Mouse (Mus musculus): Measurements from ENCODE around the gene Cdc42ep5. TPM values are rescaled to one million over a fixed set of nuclear protein-coding genes. Genes with fewer than 3 reads are reported as not detected.

Cdc42ep5 gene
- polyA plus RNA-seq, 1 experiment from 2014 or later = 16.2 TPM

GRCm38 (mm10) chr7:4119976-4120921 is 44.4 kb downstream of the Cdc42ep5 start:
- Histone ChIP-seq H3K4me1 (replicated peaks; ENCODE audit: control insufficient read depth, insufficient read depth, low read length) (peaks cover 32% of the 10 kb centered on the region), H3K4me2 (ENCODE audit: low read depth, low read length, severe bottlenecking) (peak overlapping the region; percentile 67), H3K36me3 (ENCODE audit: control insufficient read depth, insufficient read depth, low read length) (no peaks in the 10 kb centered on the region), H3K4me3 (ENCODE audit: low read depth, low read length) (peak overlapping the region; percentile 81), H3K9me3 (ENCODE audit: control insufficient read depth, low read length) (no peaks in the 10 kb centered on the region), H3K9ac (ENCODE audit: low read length) (peak overlapping the region; percentile 90), H3K27me3 (ENCODE audit: control insufficient read depth, insufficient read depth, low read length) (no peaks in the 10 kb centered on the region), H3K27ac (ENCODE audit: low read depth, low read length) (peak overlapping the region; percentile 94)
- WGBS = 12% methylated on average over 18 of the region's 19 CpGs
- peak; percentile 10 for ATAC-seq (replicated peaks; ENCODE audit: low FRiP score)
- DNase-seq (ENCODE audit: low spot score) = peak; percentile 72

DNA sequence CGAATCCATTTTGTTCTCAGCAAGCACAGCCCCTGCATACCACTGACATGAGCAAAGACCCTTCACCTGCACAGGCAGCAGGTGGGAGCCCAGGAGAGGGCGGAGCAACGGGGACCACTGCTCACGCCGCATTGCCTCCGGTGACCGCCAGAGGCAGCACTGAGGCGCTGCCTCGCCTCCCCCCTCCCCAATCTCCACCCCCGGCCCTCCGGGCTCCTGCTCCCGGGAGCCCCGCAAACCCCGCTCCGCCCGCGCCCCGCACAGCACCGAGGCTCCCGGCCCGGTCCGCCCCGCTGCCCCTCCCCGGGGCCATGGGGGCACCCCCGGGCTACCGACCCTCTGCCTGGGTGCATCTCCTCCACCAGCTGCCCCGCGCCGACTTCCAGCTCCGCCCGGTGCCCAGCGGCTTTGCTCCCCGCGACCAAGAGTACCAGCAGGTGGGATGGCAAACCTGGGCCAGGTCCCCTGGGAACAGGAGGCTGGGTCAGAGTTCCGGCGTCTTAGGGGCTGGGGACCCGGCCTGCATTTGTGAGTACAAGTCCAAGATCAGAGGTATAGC is 45.2 kb downstream of the Cdc42ep5 start, which contains the start of gene Ttyh1:
Ttyh1 (plus strand) TSS at position 65 of the 559 bp plus-strand sequence.
- peaks cover 26% of the 10 kb centered on the region for H3K4me1 ChIP-seq (replicated peaks; ENCODE audit: control insufficient read depth, insufficient read depth, low read length)

GRCm38 (mm10) chr7:4117050-4117814 is 47.4 kb downstream of the Cdc42ep5 start:
- Histone ChIP-seq H3K4me2 (ENCODE audit: low read depth, low read length, severe bottlenecking) (no peak overlapping the region), H3K9ac (ENCODE audit: low read length) (no peak overlapping the region), H3K9me3 (ENCODE audit: control insufficient read depth, low read length) (no peaks in the 10 kb centered on the region), H3K4me1 (replicated peaks; ENCODE audit: control insufficient read depth, insufficient read depth, low read length) (peaks cover 15% of the 10 kb centered on the region), H3K27ac (ENCODE audit: low read depth, low read length) (no peak overlapping the region), H3K27me3 (ENCODE audit: control insufficient read depth, insufficient read depth, low read length) (no peaks in the 10 kb centered on the region), H3K4me3 (ENCODE audit: low read depth, low read length) (no peak overlapping the region), H3K36me3 (ENCODE audit: control insufficient read depth, insufficient read depth, low read length) (no peaks in the 10 kb centered on the region)
- WGBS = 74% methylated on average over 8 of the region's 8 CpGs
- no peak for ATAC-seq (replicated peaks; ENCODE audit: low FRiP score)
- DNase-seq (ENCODE audit: low spot score) = no peak

More for the DNA sequence above, 45.2 kb downstream of the Cdc42ep5 start, which contains the start of gene Ttyh1:
- H3K36me3 ChIP-seq (ENCODE audit: control insufficient read depth, insufficient read depth, low read length) = no peaks in the 10 kb centered on the region
- H3K9ac ChIP-seq (ENCODE audit: low read length) = peak within 1 kb of the TSS; percentile 90
- no peaks in the 10 kb centered on the region for H3K27me3 ChIP-seq (ENCODE audit: control insufficient read depth, insufficient read depth, low read length)
- H3K9me3 ChIP-seq (ENCODE audit: control insufficient read depth, low read length) = no peaks in the 10 kb centered on the region
- WGBS = 3% methylated on average over 30 of the region's 37 CpGs
- peak; percentile 87 for DNase-seq (ENCODE audit: low spot score)
- peak; percentile 13; the same call in 1 of the 2 replicates for ATAC-seq (replicated peaks; ENCODE audit: low FRiP score)
- peak within 1 kb of the TSS; percentile 81 for H3K4me3 ChIP-seq (ENCODE audit: low read depth, low read length)
- H3K4me2 ChIP-seq (ENCODE audit: low read depth, low read length, severe bottlenecking) = peak within 1 kb of the TSS; percentile 67
- peak within 1 kb of the TSS; percentile 94; the same call in 1 of the 2 replicates for H3K27ac ChIP-seq (ENCODE audit: low read depth, low read length)

- no peaks in the 10 kb centered on the region for H3K36me3 ChIP-seq (ENCODE audit: control insufficient read depth, insufficient read depth, low read length)
- H3K4me1 ChIP-seq (replicated peaks; ENCODE audit: control insufficient read depth, insufficient read depth, low read length) = no peaks in the 10 kb centered on the region
- no peaks in the 10 kb centered on the region for H3K27me3 ChIP-seq (ENCODE audit: control insufficient read depth, insufficient read depth, low read length)
- H3K9me3 ChIP-seq (ENCODE audit: control insufficient read depth, low read length) = no peaks in the 10 kb centered on the region
- no peak overlapping the region for H3K4me3 ChIP-seq (ENCODE audit: low read depth, low read length)
- ATAC-seq (replicated peaks; ENCODE audit: low FRiP score) (no peak), DNase-seq (ENCODE audit: low spot score) (no peak)
- H3K4me2 ChIP-seq (ENCODE audit: low read depth, low read length, severe bottlenecking) = no peak overlapping the region
- no peak overlapping the region for H3K9ac ChIP-seq (ENCODE audit: low read length)
- H3K27ac ChIP-seq (ENCODE audit: low read depth, low read length) = no peak overlapping the region
- 53% methylated on average over 3 of the region's 3 CpGs for WGBS
These were observed 52.9 kb downstream of the Cdc42ep5 start for GRCm38 (mm10) chr7:4111766-4112165.

- Histone ChIP-seq H3K4me3 (ENCODE audit: low read depth, low read length) (no peak overlapping the region), H3K9ac (ENCODE audit: low read length) (no peak overlapping the region), H3K4me1 (replicated peaks; ENCODE audit: control insufficient read depth, insufficient read depth, low read length) (no peaks in the 10 kb centered on the region), H3K27me3 (ENCODE audit: control insufficient read depth, insufficient read depth, low read length) (no peaks in the 10 kb centered on the region), H3K4me2 (ENCODE audit: low read depth, low read length, severe bottlenecking) (no peak overlapping the region), H3K9me3 (ENCODE audit: control insufficient read depth, low read length) (no peaks in the 10 kb centered on the region), H3K27ac (ENCODE audit: low read depth, low read length) (no peak overlapping the region), H3K36me3 (ENCODE audit: control insufficient read depth, insufficient read depth, low read length) (no peaks in the 10 kb centered on the region)
- 19% methylated on average over 4 of the region's 4 CpGs for WGBS
- DNase-seq (ENCODE audit: low spot score) (no peak), ATAC-seq (replicated peaks; ENCODE audit: low FRiP score) (0 out of 2 replicates have a peak, but pooled peaks have one; percentile 39)
These were observed 61.2 kb downstream of the Cdc42ep5 start for GRCm38 (mm10) chr7:4103411-4103810.

Other genes with a start within 250 kb of the Cdc42ep5 start
- not detected in 2 replicates for gene Lilra6, start 249.4 kb downstream of the Cdc42ep5 start, polyA plus RNA-seq (2014; fragmentation: Nextera tagmentation; extraction: Ambion mirVana)
- gene Lair1, start 101.7 kb downstream of the Cdc42ep5 start, polyA plus RNA-seq (2014; fragmentation: Nextera tagmentation; extraction: Ambion mirVana) = 1.2 and 1.4 TPM in 2 replicates
- 87.3 and 96.0 TPM in 2 replicates for gene Ttyh1, start 45.5 kb downstream of the Cdc42ep5 start, polyA plus RNA-seq (2014; fragmentation: Nextera tagmentation; extraction: Ambion mirVana)
- gene Leng8, start 27.8 kb downstream of the Cdc42ep5 start, polyA plus RNA-seq (2014; fragmentation: Nextera tagmentation; extraction: Ambion mirVana) = 77.4 and 77.5 TPM in 2 replicates
- gene Leng9, start 14.5 kb downstream of the Cdc42ep5 start, polyA plus RNA-seq (2014; fragmentation: Nextera tagmentation; extraction: Ambion mirVana) = 1.6 and 2.7 TPM in 2 replicates
- gene Lilra5, start 72.9 kb upstream of the Cdc42ep5 start, polyA plus RNA-seq (2014; fragmentation: Nextera tagmentation; extraction: Ambion mirVana) = 0.16 TPM in 1 of 2 replicates, not detected in the other
- not detected in 2 replicates for gene Ncr1, start 172.9 kb upstream of the Cdc42ep5 start, polyA plus RNA-seq (2014; fragmentation: Nextera tagmentation; extraction: Ambion mirVana)
- 0.28 and 1.0 TPM in 2 replicates for gene Gp6, start 232.9 kb upstream of the Cdc42ep5 start, polyA plus RNA-seq (2014; fragmentation: Nextera tagmentation; extraction: Ambion mirVana)

Data from forebrain, embryonic 11.5 days (tissue).